Mouse (Mus musculus) testis, postnatal 10 days (tissue): Measurements from ENCODE around the gene Slc17a7.

Experiments used
- DNase-seq: peaks from one replicate; pipeline ENCODE4 v3.0.0; 2021; ENCODE audit warnings: low spot score

Gene Slc17a7

GRCm38 (mm10) chr7:45198961-45199360 is 35.2 kb downstream of the Slc17a7 start:
- no peak for DNase-seq

DNA sequence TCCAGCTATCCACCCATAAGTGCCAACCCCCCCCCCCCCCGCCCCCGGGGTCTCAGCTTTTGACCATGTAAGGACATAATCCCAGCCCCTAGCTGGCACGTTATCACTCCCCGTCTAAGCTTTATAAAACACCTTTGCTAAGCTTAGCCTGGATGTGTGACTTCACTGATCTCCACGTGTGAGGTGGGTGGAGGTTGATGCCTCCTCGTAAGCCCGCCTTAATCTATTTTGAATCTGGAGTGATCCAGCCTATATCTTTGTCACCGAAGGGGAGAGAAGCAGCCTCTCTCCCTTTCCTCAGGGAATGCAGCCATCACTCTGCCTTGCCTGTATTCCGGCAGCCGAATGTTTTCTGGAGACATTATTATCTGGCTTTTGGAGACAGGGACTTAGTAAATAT is 38.9 kb downstream of the Slc17a7 start:
- DNase-seq = no peak

DNA sequence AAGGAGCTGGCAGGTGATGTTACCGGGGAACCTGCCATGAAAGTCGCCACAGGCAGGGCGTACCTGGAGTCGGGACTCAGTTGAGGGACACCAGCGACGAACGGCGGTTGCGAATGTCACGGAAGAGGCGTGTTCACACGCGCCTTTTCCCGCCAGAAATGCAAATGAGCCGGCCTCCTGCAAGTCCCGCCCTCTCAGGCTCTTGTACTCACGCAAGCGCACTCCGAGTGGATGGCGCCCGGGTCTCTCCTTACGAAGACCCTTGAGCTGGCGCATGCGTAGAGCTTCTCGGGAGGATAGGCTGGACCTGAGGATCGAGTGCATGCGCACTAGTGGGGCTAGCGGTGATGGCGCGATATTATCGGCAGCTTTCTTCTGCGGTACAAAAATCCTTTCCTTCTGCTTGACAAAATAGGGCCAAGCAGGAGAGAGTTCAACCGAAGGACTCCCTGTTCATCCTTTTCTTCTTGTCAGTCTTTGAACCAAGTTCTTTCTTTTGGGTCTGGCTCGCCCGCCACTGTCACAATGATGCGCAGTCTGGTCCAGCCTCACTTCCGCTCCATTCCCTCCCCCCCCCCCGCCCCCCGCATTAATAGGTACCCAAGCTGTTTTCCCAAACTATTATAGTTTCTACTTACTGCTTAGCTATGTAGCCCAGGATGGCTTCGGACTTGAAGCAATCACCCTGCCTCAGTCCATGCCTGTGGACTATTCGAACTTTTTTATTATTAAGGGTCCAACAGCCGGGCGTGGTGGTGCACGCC is 40.8 kb downstream of the Slc17a7 start, which contains the start of gene Ccdc155:
Gene Ccdc155 (minus strand): TSS at position 513 of the 764 bp plus-strand sequence.
- peak; percentile 92 for DNase-seq

DNA sequence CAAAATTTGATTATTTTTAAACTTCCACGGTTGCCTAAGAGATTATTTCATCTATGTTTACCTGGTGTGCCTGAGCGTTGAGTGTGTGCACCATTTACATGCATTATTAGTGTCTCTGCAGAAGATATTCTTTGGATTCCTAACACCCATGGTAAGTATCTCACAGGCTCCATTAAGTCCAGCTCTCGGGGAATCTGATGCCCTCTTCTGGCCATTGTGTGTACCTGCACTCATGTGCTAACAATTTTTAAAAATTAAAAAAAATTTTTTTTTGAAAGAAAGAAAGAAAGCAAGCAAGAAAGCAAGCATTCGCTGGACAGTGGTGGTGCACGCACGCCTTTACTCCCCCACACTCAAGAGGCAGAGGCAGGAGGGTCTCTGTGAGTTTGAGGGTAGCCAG is 44.5 kb downstream of the Slc17a7 start:
- DNase-seq = no peak

- DNase-seq = no peak
These were observed 47.3 kb downstream of the Slc17a7 start for GRCm38 (mm10) chr7:45211070-45211469.

DNA sequence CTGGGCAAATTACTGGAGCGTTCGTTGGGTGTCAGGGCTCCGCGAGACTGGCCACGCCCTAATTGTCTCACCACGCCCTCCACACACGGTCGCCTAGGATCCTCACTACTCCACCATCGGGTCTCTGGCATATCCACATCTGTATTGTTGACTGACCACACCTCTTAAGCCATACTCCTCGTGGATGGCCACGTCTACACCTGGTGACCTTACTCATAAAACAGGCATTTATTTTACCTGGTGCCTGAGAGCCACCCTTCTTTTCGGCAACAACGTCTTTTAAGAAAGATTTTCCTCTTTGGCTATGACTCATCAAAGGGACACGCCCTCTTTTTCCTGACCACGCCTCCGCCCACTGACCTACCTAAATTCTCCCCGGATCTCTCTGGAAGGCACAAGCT is 48.1 kb downstream of the Slc17a7 start, which contains the start of gene Dkkl1:
Gene Dkkl1 (minus strand): TSS at position 297 of the 401 bp plus-strand sequence.
- no peak for DNase-seq

GRCm38 (mm10) chr7:45212356-45212755 is 48.6 kb downstream of the Slc17a7 start:
- DNase-seq = no peak

- no peak for DNase-seq
These were observed 50.0 kb downstream of the Slc17a7 start for GRCm38 (mm10) chr7:45213708-45214107.

- peak; percentile 76 for DNase-seq
These were observed 52.1 kb downstream of the Slc17a7 start, which contains the start of gene Tead2 for GRCm38 (mm10) chr7:45215673-45216441. TSS of gene Tead2 (plus strand) at chr7:45215753.

DNA sequence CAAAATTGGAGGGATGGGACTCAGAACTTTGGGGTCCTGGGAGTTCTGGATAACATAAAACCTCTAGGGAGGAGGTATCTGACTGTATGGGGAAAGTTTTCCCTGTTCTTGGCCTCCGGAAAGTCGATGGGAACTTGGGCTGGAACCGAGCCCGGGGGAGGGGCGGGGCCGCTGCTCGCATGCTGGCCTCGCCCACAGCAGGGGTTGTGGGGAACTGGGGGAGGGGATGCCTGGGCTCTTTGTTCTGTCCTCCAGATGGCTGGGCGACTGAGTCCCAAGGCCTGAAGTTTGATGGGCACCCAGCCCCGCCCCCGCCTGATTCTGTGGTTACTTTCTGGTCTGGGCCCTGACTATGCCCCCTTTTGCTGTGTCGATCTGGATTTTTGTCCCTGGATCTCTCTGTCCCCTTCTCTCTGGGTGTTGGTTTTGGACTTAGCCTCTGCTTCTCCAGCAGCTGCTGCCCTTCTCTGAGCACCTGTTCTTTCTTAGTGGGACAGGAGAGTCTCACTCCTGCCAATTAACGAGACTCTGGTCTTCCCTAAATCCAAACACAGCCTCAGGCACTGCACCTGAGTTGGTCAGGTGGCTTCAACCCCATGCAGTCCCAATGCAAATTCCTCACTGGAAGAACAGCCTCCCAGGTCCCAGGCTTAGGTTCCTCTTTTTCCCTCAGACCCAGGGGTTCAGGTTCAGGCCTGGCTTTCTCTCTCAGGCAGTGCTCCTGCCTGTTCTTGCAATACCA is 52.9 kb downstream of the Slc17a7 start:
- DNase-seq = peak; percentile 89

GRCm38 (mm10) chr7:45221680-45222079 is 57.9 kb downstream of the Slc17a7 start:
- DNase-seq = no peak

- peak; percentile 33 for DNase-seq
These were observed 61.1 kb downstream of the Slc17a7 start for GRCm38 (mm10) chr7:45224826-45225225.
